Mouse (Mus musculus): ENCODE measurements around the gene Lsm3.

DNA sequence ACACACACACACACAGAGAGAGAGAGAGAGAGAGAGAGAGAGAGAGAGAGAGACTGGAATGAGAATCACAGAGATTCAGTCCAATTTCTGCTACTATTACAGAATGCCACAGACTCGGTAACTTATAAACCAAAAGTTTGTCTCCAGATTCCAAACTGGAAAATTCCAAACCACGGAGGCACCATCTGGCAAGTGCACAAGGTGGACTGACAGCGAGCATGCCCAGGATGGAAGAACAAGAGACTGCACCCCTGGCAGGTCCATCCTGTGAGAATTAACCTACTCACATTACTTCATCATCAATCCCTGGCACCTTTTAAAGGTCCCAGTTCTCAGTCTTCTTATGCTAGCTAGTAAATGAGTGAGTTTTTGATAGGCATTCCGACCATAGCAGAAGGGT lies 18.5 kb downstream of the Lsm3 start:
- TF ChIP-seq CTCF (IDR thresholded peaks at IDR 0.05; ENCODE audit: control insufficient read depth, insufficient read depth, insufficient read length) (no peak), MYOG (IDR thresholded peaks at IDR 0.05; ENCODE audit: control insufficient read depth, extremely low read depth, insufficient read length) (no peak), CEBPB (IDR thresholded peaks at IDR 0.05; ENCODE audit: low read depth) (no peak), MYOD1 (IDR thresholded peaks at IDR 0.05; ENCODE audit: control insufficient read depth, insufficient read length, low read depth) (no peak), USF1 (IDR thresholded peaks at IDR 0.05; ENCODE audit: low read depth) (no peak)
